Mouse (Mus musculus) ES-E14 (cell line): Measurements from ENCODE around the gene Prkaca.

Experiments used
- HCFC1 ChIP-seq: IDR thresholded peaks from 2 replicates; pipeline ENCODE4 v1.6.1; 2012; ENCODE audit warnings: low read length, inconsistent platforms, borderline replicate concordance; ENCODE audit not compliant: insufficient read depth
- ZNF384 ChIP-seq: IDR thresholded peaks from 2 replicates; pipeline ENCODE4 v1.6.1; 2012; ENCODE audit warnings: low read depth, low read length, inconsistent platforms

DNA sequence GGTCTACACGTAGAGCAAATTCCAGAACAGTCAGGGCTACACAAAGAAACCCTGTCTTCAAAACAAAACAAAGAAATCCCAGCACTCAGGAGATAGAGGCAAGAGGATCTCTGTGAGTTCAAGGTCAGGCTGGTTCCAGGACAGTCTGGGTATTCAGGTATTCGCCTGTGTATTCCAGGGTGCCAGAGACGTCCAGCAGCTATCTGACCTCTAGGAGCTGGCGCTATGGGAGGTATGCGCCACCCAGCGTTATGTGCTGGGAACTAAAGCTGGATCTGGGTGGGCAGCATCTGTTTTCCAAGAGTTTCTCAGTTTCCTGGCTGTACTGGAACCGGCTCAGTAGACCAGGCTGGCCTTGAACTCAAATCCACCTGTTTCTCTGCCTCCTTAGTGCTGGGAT lies 35.6 kb downstream of the Prkaca start:
- TF ChIP-seq ZNF384 (no peak), HCFC1 (no peak)
